Mouse (Mus musculus): ENCODE data around the gene Haao. TPM values are rescaled to one million over a fixed set of nuclear protein-coding genes. Genes with fewer than 3 reads are reported as not detected.
A peak's percentile ranks its signal among the peaks of the same experiment; 100 is the strongest.

Gene Haao
- polyA plus RNA-seq, 1 experiment, result not detected

DNA sequence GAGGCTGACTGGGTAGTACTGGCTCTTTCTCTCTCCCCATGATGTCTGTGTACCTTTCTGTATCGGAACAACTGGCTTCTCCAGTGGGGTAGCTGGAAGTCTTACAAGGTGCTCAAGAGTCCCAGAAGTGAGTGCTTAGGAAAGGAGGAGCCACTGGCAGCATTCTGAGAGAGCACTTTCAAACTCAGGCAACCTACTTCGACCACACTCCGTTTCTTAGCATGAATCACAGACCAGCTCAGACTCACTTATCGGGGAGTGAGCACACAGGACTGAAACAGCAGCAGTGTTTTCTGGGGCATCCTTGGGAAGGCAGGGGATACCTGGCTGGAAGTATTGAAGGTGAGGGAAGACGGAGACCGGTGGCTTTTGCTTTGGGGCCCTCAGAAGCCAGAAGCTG lies 31.9 kb upstream of the Haao start:
- Histone ChIP-seq H3K4me3 (no peak overlapping the region), H3K27me3 (ENCODE audit: control insufficient read depth, insufficient read depth, insufficient read length) (no peaks in the 10 kb centered on the region), H3K79me2 (ENCODE audit: control insufficient read depth, insufficient read depth) (no peaks in the 10 kb centered on the region), H3K4me2 (ENCODE audit: low read depth) (no peak overlapping the region), H3ac (ENCODE audit: control insufficient read depth, insufficient read length) (no peak overlapping the region), H3K36me3 (ENCODE audit: control insufficient read depth, insufficient read depth) (no peaks in the 10 kb centered on the region)
- TF ChIP-seq TCF3 (IDR thresholded peaks at IDR 0.05; ENCODE audit: insufficient read length, low read depth) (no peak), MYOD1 (IDR thresholded peaks at IDR 0.05; ENCODE audit: control insufficient read depth in 1 of 3, insufficient read length in 2 of 3, low read depth in 2 of 3) (no peak), USF1 (IDR thresholded peaks at IDR 0.05; ENCODE audit: low read depth) (no peak), MAX (IDR thresholded peaks at IDR 0.05; ENCODE audit: low read depth) (no peak), TCF12 (IDR thresholded peaks at IDR 0.05; ENCODE audit: insufficient read depth, poor library complexity, severe bottlenecking) (no peak), SRF (IDR thresholded peaks at IDR 0.05; ENCODE audit: control insufficient read depth, insufficient read length, low read depth) (no peak), CEBPB (IDR thresholded peaks at IDR 0.05; ENCODE audit: insufficient read depth, poor library complexity, severe bottlenecking) (no peak), POLR2A (IDR thresholded peaks at IDR 0.05; ENCODE audit: insufficient read length, low read depth) (no peak), E2F4 (IDR thresholded peaks at IDR 0.05; ENCODE audit: insufficient read depth) (no peak), MYOG (IDR thresholded peaks at IDR 0.05; ENCODE audit: control insufficient read depth in 1 of 3, insufficient read depth in 1 of 3, insufficient read length in 2 of 3, low read depth in 2 of 3) (no peak), REST (IDR thresholded peaks at IDR 0.05; ENCODE audit: insufficient read depth, insufficient read length) (no peak), POLR2AphosphoS2 (IDR thresholded peaks at IDR 0.05; ENCODE audit: insufficient read length, low read depth) (no peak)

DNA sequence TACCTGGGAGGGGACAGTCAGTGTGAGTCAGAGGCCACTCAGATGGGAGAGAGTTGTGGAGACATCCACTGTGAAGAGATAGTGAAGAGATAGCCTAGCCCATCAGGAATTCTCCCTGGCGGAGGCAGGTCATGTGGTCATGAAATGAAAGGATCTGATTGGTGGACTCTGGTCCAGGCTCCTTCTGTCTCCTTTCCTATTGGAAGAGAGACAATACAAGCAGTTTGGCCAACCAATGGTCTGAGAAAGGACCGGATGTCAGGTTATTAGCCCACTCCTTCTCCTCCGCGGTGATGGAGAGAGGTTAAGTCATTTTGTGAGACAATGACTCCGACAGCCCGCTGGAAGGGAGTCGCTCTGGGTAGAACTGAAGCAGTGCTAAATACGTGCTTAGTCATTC lies 26.8 kb upstream of the Haao start:
- H3K4me2 ChIP-seq (ENCODE audit: low read depth), result no peak overlapping the region

DNA sequence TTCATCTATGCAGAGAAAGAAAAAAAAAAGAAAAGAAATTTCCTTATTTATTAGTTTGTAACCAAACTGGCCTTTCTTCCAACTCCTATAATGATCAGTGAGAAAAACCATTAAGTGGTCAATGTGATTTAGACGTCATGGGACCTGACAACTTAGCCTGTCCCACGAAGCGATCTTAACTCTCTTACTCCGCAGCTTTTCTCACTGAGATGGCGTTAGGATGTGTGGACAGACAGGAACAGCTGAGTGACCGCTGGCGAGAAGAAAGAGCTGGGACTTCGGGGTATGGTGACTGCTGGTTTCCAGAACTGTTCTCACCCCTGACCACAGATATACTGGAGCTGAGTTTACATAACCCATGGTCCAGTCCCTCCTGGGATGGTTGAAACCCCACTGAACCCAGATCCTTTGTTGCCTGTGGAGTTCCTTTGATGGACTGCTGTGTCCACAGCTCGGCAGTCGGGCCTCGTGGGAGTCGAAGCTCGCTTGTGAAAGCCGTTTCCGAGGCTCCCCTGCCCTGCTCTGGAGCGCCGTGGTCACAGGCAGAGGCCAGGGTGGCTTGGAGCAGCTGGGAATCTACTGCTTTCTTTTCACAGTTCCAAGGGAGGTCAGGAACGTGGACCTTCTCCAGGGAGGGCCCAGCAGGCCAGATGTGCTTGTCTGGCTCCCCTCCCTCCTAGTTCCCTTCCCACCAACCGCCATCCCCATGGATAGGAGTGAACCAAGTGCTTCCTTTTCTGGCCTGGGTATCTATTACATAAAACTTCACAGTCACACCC lies 25.8 kb upstream of the Haao start:
- Histone ChIP-seq H3K36me3 (ENCODE audit: control insufficient read depth, insufficient read depth) (no peaks in the 10 kb centered on the region), H3ac (ENCODE audit: control insufficient read depth, insufficient read length) (no peak overlapping the region), H3K79me2 (ENCODE audit: control insufficient read depth, insufficient read depth) (no peaks in the 10 kb centered on the region), H3K27me3 (ENCODE audit: control insufficient read depth, insufficient read depth, insufficient read length) (no peaks in the 10 kb centered on the region), H3K4me2 (ENCODE audit: low read depth) (peak overlapping the region; percentile 72), H3K4me3 (no peak overlapping the region)
- TF ChIP-seq E2F4 (IDR thresholded peaks at IDR 0.05; ENCODE audit: insufficient read depth) (no peak), POLR2AphosphoS2 (IDR thresholded peaks at IDR 0.05; ENCODE audit: insufficient read length, low read depth) (no peak), TCF3 (IDR thresholded peaks at IDR 0.05; ENCODE audit: insufficient read length, low read depth) (peak; percentile 65), TCF12 (IDR thresholded peaks at IDR 0.05; ENCODE audit: insufficient read depth, poor library complexity, severe bottlenecking) (peak; percentile 80), MYOG (IDR thresholded peaks at IDR 0.05; ENCODE audit: control insufficient read depth in 1 of 3, insufficient read depth in 1 of 3, insufficient read length in 2 of 3, low read depth in 2 of 3) (peak in 1 of 3 experiments; percentile 40), MYOD1 (IDR thresholded peaks at IDR 0.05; ENCODE audit: control insufficient read depth in 1 of 3, insufficient read length in 2 of 3, low read depth in 2 of 3) (peak; percentile 91 to 99 (median 99))

More for the DNA sequence above, 26.8 kb upstream of the Haao start:
- Histone ChIP-seq H3K27me3 (ENCODE audit: control insufficient read depth, insufficient read depth, insufficient read length) (no peaks in the 10 kb centered on the region), H3K79me2 (ENCODE audit: control insufficient read depth, insufficient read depth) (no peaks in the 10 kb centered on the region), H3K4me3 (no peak overlapping the region), H3ac (ENCODE audit: control insufficient read depth, insufficient read length) (no peak overlapping the region), H3K36me3 (ENCODE audit: control insufficient read depth, insufficient read depth) (no peaks in the 10 kb centered on the region)
- TF ChIP-seq SRF (IDR thresholded peaks at IDR 0.05; ENCODE audit: control insufficient read depth, insufficient read length, low read depth), result no peak
- TF ChIP-seq CEBPB (IDR thresholded peaks at IDR 0.05; ENCODE audit: insufficient read depth, poor library complexity, severe bottlenecking), result no peak
- no peak for TF ChIP-seq POLR2AphosphoS2 (IDR thresholded peaks at IDR 0.05; ENCODE audit: insufficient read length, low read depth)
- TF ChIP-seq TCF12 (IDR thresholded peaks at IDR 0.05; ENCODE audit: insufficient read depth, poor library complexity, severe bottlenecking), result no peak
- TF ChIP-seq E2F4 (IDR thresholded peaks at IDR 0.05; ENCODE audit: insufficient read depth), result no peak
- TF ChIP-seq REST (IDR thresholded peaks at IDR 0.05; ENCODE audit: insufficient read depth, insufficient read length), result no peak
- no peak for TF ChIP-seq MYOD1 (IDR thresholded peaks at IDR 0.05; ENCODE audit: control insufficient read depth in 1 of 3, insufficient read length in 2 of 3, low read depth in 2 of 3)
- no peak for TF ChIP-seq USF1 (IDR thresholded peaks at IDR 0.05; ENCODE audit: low read depth)
- no peak for TF ChIP-seq MAX (IDR thresholded peaks at IDR 0.05; ENCODE audit: low read depth)
- no peak for TF ChIP-seq POLR2A (IDR thresholded peaks at IDR 0.05; ENCODE audit: insufficient read length, low read depth)
- TF ChIP-seq MYOG (IDR thresholded peaks at IDR 0.05; ENCODE audit: control insufficient read depth in 1 of 3, insufficient read depth in 1 of 3, insufficient read length in 2 of 3, low read depth in 2 of 3), result no peak
- TF ChIP-seq TCF3 (IDR thresholded peaks at IDR 0.05; ENCODE audit: insufficient read length, low read depth), result no peak

DNA sequence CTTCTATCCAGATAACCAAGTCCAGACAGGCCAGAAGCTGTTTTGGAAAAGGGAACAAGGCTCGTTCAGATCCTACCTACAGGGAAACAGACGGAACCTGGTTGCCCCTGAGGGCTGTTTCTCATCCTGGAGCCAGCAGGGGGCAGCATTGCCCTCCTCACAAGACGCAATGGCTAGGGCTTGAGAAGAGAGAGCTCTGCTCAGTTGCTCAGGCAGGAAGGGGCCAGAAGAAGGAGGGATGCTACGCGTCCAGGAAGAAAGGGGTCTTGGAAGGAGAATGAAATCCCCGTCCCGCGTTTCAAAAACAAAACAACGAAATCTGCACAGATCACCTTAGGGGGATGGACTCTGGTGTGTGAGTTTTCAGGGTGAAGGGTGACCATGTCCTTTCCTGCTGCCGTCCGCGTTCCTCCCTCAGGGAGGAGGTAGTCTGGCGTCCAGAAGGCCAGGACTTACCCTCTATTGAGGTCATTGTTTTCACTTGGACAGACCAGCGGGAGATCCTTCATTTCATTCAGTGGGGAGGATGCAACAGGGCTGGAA lies 25.1 kb upstream of the Haao start:
- Histone ChIP-seq H3K4me3 (no peak overlapping the region), H3K36me3 (ENCODE audit: control insufficient read depth, insufficient read depth) (no peaks in the 10 kb centered on the region), H3K79me2 (ENCODE audit: control insufficient read depth, insufficient read depth) (no peaks in the 10 kb centered on the region), H3K4me2 (ENCODE audit: low read depth) (peak overlapping the region; percentile 72), H3K27me3 (ENCODE audit: control insufficient read depth, insufficient read depth, insufficient read length) (no peaks in the 10 kb centered on the region), H3ac (ENCODE audit: control insufficient read depth, insufficient read length) (no peak overlapping the region)
- TF ChIP-seq REST (IDR thresholded peaks at IDR 0.05; ENCODE audit: insufficient read depth, insufficient read length), result no peak
- no peak for TF ChIP-seq CEBPB (IDR thresholded peaks at IDR 0.05; ENCODE audit: insufficient read depth, poor library complexity, severe bottlenecking)
- no peak for TF ChIP-seq USF1 (IDR thresholded peaks at IDR 0.05; ENCODE audit: low read depth)
- no peak for TF ChIP-seq TCF12 (IDR thresholded peaks at IDR 0.05; ENCODE audit: insufficient read depth, poor library complexity, severe bottlenecking)
- no peak for TF ChIP-seq E2F4 (IDR thresholded peaks at IDR 0.05; ENCODE audit: insufficient read depth)
- TF ChIP-seq POLR2A (IDR thresholded peaks at IDR 0.05; ENCODE audit: insufficient read length, low read depth), result no peak
- TF ChIP-seq SRF (IDR thresholded peaks at IDR 0.05; ENCODE audit: control insufficient read depth, insufficient read length, low read depth), result no peak
- TF ChIP-seq MAX (IDR thresholded peaks at IDR 0.05; ENCODE audit: low read depth), result no peak
- TF ChIP-seq MYOD1 (IDR thresholded peaks at IDR 0.05; ENCODE audit: control insufficient read depth in 1 of 3, insufficient read length in 2 of 3, low read depth in 2 of 3), result no peak
- no peak for TF ChIP-seq TCF3 (IDR thresholded peaks at IDR 0.05; ENCODE audit: insufficient read length, low read depth)
- TF ChIP-seq POLR2AphosphoS2 (IDR thresholded peaks at IDR 0.05; ENCODE audit: insufficient read length, low read depth), result no peak
- TF ChIP-seq MYOG (IDR thresholded peaks at IDR 0.05; ENCODE audit: control insufficient read depth in 1 of 3, insufficient read depth in 1 of 3, insufficient read length in 2 of 3, low read depth in 2 of 3), result no peak
